Mouse (Mus musculus) inflammation-experienced regulatory T-cells, adult 6 months (primary cell): ENCODE measurements around the gene Cd40lg. TPM values are rescaled to one million over a fixed set of nuclear protein-coding genes. Genes with fewer than 3 reads are reported as not detected.
A peak's percentile ranks its signal among the peaks of the same experiment; 100 is the strongest.

ENCODE experiments used
- ATAC-seq: one replicate; pipeline ENCODE4 v1.8.0; 2017
- polyA plus RNA-seq, 3 experiments: library from polyadenylated mRNA; unstranded; fragments of 100-300 nt; shearing (Covaris generic); gene quantifications; one replicate each; pipeline ENCODE4 v1.2.1; 2017

The Cd40lg gene
- 10 to 100 TPM; 65.0 to 80.7 (median 69.6) TPM for polyA plus RNA-seq

DNA sequence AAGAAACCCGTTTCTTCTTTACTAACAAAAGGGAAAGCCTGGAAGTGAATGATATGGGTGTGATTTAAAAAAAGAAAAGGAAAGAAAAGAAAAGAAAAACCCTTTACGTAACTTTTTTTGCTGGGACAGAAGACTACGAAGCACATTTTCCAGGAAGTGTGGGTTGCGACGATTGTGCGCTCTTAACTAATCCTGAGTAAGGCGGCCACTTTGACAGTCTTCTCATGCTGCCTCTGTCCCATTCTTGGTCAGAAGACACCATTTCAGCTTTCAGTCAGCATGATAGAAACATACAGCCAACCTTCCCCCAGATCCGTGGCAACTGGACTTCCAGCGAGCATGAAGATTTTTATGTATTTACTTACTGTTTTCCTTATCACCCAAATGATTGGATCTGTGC, at the start of gene Cd40lg:
Cd40lg (plus strand) TSS at position 268 of the 400 bp plus-strand sequence.
- ATAC-seq = peak; percentile 22

GRCm38 (mm10) chrX:57166549-57166948, 45.4 kb upstream of the Cd40lg start:
- ATAC-seq = peak; percentile 61

DNA sequence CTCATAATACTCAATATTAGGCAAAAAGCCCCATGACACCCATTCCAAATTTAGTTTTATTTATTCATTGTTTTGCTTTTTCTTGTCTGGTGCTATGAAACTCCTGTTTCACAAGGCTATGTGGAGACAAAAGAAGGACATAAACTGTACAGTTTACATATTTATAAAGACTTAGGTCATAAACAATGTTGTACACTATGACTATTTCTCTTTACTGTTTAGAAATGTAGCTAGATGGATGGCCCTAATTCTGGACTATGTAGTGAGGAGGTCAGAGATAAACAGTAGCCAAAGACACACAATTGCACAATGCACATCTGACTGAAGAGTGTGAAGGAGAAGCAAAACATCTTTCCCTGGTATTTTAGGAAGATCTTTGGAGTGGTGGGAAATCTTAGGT, 40.7 kb upstream of the Cd40lg start:
- no peak for ATAC-seq

- peak; percentile 83 for ATAC-seq
Measured at GRCm38 (mm10) chrX:57177225-57177779, 34.6 kb upstream of the Cd40lg start.

DNA sequence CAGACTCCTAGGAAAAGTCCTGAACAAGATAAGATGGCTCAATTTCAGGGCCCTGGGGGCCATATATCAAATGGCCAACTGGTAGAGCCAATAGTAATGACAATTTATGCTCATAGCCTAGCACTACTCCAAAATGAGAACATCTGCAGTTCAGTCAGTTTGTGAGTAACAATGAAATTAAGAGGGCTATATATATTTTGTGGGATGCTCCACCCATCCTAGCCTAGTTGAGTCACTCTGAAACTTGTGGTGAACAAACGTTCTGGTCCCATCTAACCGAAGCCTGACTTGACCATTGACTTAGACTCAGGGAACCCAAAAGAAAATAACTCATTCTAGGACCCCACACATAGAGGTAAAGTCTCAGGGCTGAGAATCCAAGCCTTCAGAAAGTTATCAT, 29.5 kb upstream of the Cd40lg start:
- no peak for ATAC-seq

DNA sequence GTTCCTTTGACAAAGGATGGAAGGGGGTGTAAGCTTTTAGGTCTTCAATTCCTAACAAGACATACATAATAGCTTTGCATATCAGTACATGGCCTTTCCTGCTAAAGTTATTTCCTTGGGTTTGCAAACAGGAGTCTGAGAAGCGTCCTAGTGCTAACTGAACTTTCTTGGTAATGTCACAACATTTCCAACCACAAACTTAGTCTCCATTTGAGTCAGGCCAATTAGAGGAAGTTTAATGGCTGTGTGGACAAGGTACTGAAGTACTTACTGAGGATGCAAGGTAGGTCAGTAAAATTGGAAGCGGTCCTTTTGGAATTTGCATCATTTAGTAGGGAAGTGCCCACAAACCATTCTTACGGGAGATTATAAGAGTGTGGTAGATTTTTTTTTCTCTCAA, 28.6 kb upstream of the Cd40lg start:
- no peak for ATAC-seq

- peak; percentile 38 for ATAC-seq
Measured at GRCm38 (mm10) chrX:57187301-57187700, 24.6 kb upstream of the Cd40lg start.

GRCm38 (mm10) chrX:57189335-57189734, 22.6 kb upstream of the Cd40lg start:
- peak; percentile 52 for ATAC-seq

DNA sequence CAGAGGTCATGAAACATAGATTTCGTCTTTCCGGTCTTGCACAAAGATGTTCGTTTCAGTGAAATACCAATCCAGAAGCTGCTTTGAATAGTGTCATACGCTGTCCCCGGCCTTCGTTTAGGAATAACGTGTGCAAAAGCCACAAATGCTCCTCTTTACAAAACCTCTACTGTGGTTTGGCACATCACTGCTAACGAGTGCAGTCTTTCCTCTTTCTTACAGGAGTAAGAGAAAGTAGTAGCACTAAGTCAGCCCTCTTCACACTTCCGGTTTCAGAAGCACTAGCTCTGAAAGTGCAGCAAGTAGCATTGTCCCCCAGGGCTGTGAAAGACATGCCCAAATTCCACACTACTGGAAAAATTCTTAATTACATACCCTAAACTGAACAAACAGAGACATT, 15.6 kb upstream of the Cd40lg start:
- ATAC-seq = peak; percentile 78

GRCm38 (mm10) chrX:57198036-57198435, 13.9 kb upstream of the Cd40lg start:
- ATAC-seq = no peak

GRCm38 (mm10) chrX:57200397-57200796, 11.5 kb upstream of the Cd40lg start:
- peak; percentile 63 for ATAC-seq

GRCm38 (mm10) chrX:57210591-57210990, 1.4 kb upstream of the Cd40lg start:
- peak; percentile 86 for ATAC-seq

GRCm38 (mm10) chrX:57212862-57213261, 919 bp downstream of the Cd40lg start:
- no peak for ATAC-seq

DNA sequence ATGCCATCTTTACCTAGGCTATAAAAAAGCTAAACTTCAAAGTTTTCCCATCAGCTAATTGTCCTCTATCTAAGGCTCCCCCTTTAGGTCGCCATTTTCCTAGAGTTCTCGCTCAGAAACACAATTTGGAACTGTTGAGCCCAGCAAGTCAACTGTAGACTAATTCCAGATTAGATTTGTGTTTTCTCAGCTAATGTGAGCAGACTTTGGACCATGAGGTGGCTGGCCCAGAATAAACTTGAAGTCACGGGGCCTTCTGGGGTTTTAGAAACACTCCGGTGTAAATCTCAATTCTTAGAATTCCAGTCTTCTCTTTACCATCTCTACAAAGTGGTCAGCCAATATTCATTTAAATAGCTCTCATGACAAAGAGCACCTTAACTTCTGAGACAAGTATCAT, 3.6 kb downstream of the Cd40lg start:
- ATAC-seq = no peak

DNA sequence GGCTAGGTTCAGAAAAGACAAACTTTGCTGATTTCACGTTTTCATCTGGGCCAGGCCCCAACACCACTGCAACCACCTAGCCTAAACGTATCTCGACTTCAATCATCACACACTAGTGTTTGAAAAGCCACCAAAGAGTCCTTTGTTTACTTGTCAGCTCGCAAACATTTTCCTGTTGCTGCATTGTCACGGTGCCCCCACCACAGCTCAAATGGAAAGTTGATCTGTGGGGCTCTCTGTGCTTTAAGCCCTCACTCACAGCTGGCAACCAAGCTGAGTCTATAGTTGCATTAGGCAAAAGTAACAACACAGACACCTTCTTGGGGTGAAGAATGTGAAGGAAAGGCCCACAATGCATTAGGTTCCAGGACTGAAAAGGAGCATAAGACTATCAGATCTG, 4.3 kb downstream of the Cd40lg start:
- peak; percentile 45 for ATAC-seq

DNA sequence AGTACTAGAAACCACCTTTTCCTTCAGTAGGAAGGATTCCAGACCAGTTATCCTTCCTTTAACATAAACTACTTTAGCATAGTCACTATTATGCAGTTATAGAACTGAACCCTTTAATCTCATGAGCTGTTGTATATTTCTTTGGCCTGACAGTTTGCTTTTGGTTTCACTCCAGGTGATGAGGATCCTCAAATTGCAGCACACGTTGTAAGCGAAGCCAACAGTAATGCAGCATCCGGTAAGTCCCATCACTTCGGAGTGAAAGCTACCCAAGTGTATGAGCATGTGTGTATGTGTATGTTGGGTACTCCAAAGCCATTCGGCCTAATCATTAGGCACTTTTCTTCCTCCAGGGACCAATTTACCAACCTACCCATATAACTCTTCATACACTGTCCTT, 7.6 kb downstream of the Cd40lg start:
- ATAC-seq = peak; percentile 65

DNA sequence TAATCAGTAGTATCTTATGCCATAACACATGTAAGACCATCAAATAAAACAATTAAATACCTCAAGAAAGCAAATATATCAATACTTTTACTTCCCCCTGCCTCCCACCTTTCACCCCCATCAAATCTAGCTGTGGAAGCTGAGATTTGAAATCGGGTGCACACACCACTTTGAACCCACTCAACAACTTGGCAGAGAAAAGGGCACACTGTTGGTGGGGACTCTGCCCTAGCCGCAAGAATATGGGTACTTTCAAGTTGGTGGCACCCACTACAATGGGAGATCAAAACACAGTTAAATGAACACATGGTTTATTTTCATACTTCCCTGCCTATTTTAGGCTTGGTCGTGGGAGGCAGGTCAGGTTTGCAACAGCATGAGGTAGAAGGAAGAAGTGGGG, 9.9 kb downstream of the Cd40lg start:
- peak; percentile 49 for ATAC-seq

GRCm38 (mm10) chrX:57223301-57223700, 11.4 kb downstream of the Cd40lg start:
- no peak for ATAC-seq

- peak; percentile 88 for ATAC-seq
Measured at GRCm38 (mm10) chrX:57228178-57228577, 16.2 kb downstream of the Cd40lg start.

- ATAC-seq = no peak
Measured at GRCm38 (mm10) chrX:57233596-57233995, 21.7 kb downstream of the Cd40lg start.

DNA sequence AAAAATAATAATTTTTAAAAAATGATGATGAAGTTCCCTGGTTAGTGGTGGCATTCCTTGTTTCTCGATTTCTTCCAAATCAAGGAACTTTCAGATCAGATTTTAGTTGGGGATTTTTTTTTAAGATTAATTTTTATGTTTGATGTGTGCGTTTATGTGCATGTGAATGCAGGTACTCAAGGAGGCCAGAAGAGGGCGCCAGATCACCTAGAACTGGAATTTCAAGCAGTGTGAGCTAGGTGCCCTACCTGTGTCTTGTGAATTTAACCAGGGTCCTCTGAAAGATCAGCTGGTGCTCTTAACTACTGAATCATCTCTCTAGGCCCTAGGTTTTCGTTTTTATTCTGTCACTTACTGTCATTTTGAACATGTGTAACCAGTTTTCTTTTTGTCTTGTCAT, 24.0 kb downstream of the Cd40lg start:
- ATAC-seq = no peak

- peak; percentile 54 for ATAC-seq
Measured at GRCm38 (mm10) chrX:57238572-57238971, 26.6 kb downstream of the Cd40lg start.

GRCm38 (mm10) chrX:57253329-57254055, 41.5 kb downstream of the Cd40lg start:
- ATAC-seq = peak; percentile 93

DNA sequence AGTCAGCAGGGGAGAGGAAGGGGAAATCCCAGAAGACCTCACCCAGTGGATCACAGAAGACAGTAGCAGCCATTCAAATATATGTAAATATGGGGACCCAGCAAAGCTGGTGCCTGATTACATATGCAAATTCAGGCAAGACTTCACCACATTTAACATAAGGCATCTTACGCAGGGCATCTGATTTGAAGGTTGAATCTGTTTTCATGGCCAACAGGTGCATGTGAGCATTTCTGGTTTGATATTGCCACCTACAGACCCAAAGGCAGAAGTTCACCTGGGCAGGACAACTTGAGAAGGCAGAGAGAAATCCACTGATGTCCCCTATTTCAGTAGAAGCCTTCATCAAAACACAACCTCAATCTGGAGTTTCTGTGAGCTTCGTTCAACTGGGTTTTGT, 48.8 kb downstream of the Cd40lg start:
- peak; percentile 98 for ATAC-seq

DNA sequence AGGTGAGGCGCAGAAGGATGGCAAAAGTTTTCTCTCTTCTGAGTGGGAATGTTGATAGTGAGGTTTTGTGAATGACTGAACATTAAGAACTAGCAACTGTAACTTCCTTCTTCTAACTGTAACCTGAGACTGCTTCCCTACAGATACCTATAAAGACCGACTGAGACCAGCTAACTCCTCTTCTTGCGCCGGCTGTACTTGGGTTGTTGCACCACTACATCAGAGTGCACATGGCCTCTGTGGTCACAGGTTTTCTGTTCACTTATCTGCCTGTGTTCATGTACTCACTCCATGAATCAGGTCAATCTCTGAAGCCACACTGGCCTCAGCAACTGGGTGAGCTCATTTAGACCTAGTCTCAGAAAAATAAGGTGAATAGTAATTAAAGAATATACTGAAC, 51.6 kb downstream of the Cd40lg start:
- no peak for ATAC-seq
